Mouse (Mus musculus) lung, postnatal 0 days (tissue): ENCODE measurements around the gene Pcbp1. TPM values are rescaled to one million over a fixed set of nuclear protein-coding genes. Genes with fewer than 3 reads are reported as not detected.
"Not testable (repeated sequence)": the region's sequence is repeated elsewhere in the genome, so short reads cannot be mapped to it uniquely, and the experiment has no call there.

Experiments used
- ATAC-seq: fragments of 200-750 bp; cut with Nextera tagmentation; 2 replicates; pipeline ENCODE4 v1.8.0; 2017; ENCODE audit warnings: moderate library complexity
- DNase-seq: peaks from one replicate; pipeline ENCODE4 v3.0.0-alpha.2; 2016; ENCODE audit warnings: low spot score
- H3K27ac ChIP-seq: fragments of 300-500 bp; sonication (generic); 2 replicates; pipeline ENCODE4 v1.5.1; 2014; ENCODE audit warnings: antibody characterized with exemption, mild to moderate bottlenecking, low read length, mixed read lengths
- H3K27me3 ChIP-seq: fragments of 300-500 bp; sonication (generic); replicated peaks from 2 replicates; pipeline ENCODE4 v1.6.1; 2014; ENCODE audit warnings: low read length, mixed read lengths; ENCODE audit not compliant: insufficient read depth
- H3K36me3 ChIP-seq: fragments of 300-500 bp; sonication (generic); 2 replicates; pipeline ENCODE4 v1.6.1; 2014; ENCODE audit warnings: low read length, mixed read lengths; ENCODE audit not compliant: insufficient read depth
- H3K4me1 ChIP-seq: fragments of 300-500 bp; sonication (generic); 2 replicates; pipeline ENCODE4 v1.6.1; 2014; ENCODE audit warnings: antibody characterized with exemption, low read depth, low read length, mixed read lengths; ENCODE audit not compliant: insufficient read depth
- H3K4me2 ChIP-seq: fragments of 300-500 bp; sonication (generic); replicated peaks from 2 replicates; pipeline ENCODE4 v1.6.1; 2014; ENCODE audit warnings: low read depth, mild to moderate bottlenecking, low read length, moderate library complexity, mixed read lengths
- H3K4me3 ChIP-seq: fragments of 300-500 bp; sonication (generic); 2 replicates; pipeline ENCODE4 v1.5.1; 2014; ENCODE audit warnings: low read depth, low read length
- H3K9ac ChIP-seq: fragments of 300-500 bp; sonication (generic); replicated peaks from 2 replicates; pipeline ENCODE4 v1.6.1; 2014; ENCODE audit warnings: low read depth, mild to moderate bottlenecking
- H3K9me3 ChIP-seq: fragments of 300-500 bp; sonication (generic); 2 replicates; pipeline ENCODE4 v1.6.1; 2016; ENCODE audit warnings: low read length, mixed read lengths
- CTCF ChIP-seq: IDR thresholded peaks from 2 replicates; pipeline ENCODE4 v1.5.1; 2016; ENCODE audit warnings: antibody characterized with exemption, mild to moderate bottlenecking
- EP300 ChIP-seq: IDR thresholded peaks from 2 replicates; pipeline ENCODE4 v1.6.1; 2016; ENCODE audit warnings: antibody characterized with exemption, mild to moderate bottlenecking, control low read depth
- WGBS: fragments of 180-500 bp; shearing (Covaris S2); extraction: QIAGEN DNeasy Blood & Tissue Kit; methylation state at CpG from one replicate; pipeline ENCODE4 v1.1.7; 2014; 5-methylcytosine and 5-hydroxymethylcytosine counted together
- polyA plus RNA-seq: library from polyadenylated mRNA; unstranded; fragments of >200 nt; fragmentation: Nextera tagmentation; extraction: Ambion mirVana; gene quantifications from 2 replicates; pipeline ENCODE4 v1.2.1, GENCODE M21; 2015

Pcbp1 gene
- polyA plus RNA-seq, 1 experiment from 2014 or later: 317 TPM

DNA sequence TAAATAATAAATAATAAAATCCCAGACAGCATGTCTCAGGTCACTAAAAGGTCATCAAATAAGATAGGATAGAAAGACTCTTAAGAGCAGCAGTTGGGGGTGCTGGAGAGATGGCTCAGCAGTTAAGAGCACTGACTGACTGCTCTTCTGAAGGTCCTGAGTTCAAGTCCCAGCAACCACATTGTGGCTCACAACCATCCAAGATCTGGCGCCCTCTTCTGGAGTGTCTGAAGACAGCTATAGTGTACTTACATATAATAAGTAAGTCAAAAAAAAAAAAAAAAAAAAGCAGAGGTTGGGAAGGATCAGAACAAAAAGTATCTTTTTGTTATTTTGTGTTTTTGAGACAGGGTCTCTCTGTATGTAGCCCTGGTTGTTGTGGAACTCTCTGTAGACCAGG is 31.1 kb upstream of the Pcbp1 start:
- not testable (repeated sequence) for H3K9ac ChIP-seq, H3K4me3 ChIP-seq, H3K9me3 ChIP-seq, H3K27me3 ChIP-seq, H3K4me1 ChIP-seq, H3K4me2 ChIP-seq, H3K36me3 ChIP-seq, H3K27ac ChIP-seq, ATAC-seq, DNase-seq
- 91% methylated on average over 1 of the region's 1 CpGs for WGBS
- peak; percentile 43 for TF ChIP-seq CTCF

DNA sequence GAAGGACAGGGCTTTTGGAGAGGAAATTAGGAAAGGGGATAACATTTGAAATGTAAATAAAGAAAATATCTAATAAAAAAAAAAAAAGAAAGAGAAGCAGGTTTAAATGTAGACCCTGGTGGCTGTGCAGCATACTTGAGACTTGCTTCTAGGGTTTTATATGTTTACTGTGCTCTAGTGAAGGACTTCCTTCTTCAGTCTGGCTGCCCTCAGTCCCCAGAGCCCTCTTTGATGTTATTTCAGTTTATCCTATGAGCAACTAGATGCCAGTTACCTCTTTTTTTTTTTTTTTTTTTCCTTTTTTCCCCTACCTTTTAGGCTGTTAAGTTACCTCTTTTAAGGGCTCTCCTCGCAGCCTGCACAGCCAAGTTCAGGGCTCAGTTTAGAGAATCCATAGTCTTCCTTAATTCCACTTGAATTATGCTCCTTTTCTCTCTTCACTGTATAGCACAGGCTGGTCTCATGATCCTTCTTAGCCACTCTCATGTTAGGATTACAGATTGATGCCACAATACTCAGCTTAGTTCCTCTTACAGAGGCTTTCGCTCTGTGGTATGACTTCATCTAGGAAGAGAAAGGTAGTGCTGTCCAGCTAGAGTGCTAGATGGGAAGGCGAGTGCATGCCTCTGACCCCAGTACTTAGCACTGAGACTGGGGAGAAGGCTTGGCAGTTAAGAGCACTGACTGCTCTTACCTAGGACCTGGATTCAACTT is 30.4 kb upstream of the Pcbp1 start:
- H3K9me3 ChIP-seq: no peaks in the 10 kb centered on the region
- peak; percentile 88 for DNase-seq
- no peaks in the 10 kb centered on the region for H3K27me3 ChIP-seq
- peak; percentile 91 for ATAC-seq
- H3K9ac ChIP-seq: no peak overlapping the region
- WGBS: 73% methylated on average over 3 of the region's 3 CpGs
- H3K4me3 ChIP-seq: no peak overlapping the region
- TF ChIP-seq EP300: peak; percentile 69
- TF ChIP-seq CTCF: no peak
- peak overlapping the region; percentile 33 for H3K27ac ChIP-seq
- H3K4me2 ChIP-seq: no peak overlapping the region
- H3K4me1 ChIP-seq: no peaks in the 10 kb centered on the region
- H3K36me3 ChIP-seq: peaks cover 11% of the 10 kb centered on the region; the same call in 1 of the 2 replicates

DNA sequence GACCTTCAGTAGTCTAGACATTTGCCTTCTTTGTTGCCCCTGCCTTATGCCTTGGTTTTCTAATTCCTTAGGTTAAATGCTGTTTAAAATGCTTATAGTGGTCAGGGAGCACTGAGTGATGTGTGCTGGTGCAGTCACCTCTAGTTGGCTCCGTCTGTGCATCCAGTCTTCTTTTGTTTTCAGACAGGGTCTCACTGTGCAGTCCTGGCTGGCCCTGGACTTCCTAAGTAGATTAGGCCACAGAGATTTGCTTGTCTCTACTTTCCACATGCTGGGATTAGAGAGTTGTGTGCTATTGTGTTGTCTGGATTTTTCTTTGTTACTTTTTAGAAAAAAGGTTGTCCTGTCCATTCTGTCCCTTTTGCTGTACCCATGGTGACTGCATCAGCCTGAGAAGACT is 24.5 kb upstream of the Pcbp1 start:
- Histone ChIP-seq H3K36me3 (peaks cover 14% of the 10 kb centered on the region; the same call in 1 of the 2 replicates), H3K9ac (no peak overlapping the region), H3K4me3 (no peak overlapping the region), H3K4me2 (no peak overlapping the region), H3K4me1 (no peaks in the 10 kb centered on the region), H3K27me3 (no peaks in the 10 kb centered on the region), H3K9me3 (no peaks in the 10 kb centered on the region), H3K27ac (no peak overlapping the region)
- DNase-seq (no peak), ATAC-seq (no peak)
- TF ChIP-seq CTCF: no peak
- TF ChIP-seq EP300: no peak
- WGBS: 88% methylated on average over 1 of the region's 1 CpGs

DNA sequence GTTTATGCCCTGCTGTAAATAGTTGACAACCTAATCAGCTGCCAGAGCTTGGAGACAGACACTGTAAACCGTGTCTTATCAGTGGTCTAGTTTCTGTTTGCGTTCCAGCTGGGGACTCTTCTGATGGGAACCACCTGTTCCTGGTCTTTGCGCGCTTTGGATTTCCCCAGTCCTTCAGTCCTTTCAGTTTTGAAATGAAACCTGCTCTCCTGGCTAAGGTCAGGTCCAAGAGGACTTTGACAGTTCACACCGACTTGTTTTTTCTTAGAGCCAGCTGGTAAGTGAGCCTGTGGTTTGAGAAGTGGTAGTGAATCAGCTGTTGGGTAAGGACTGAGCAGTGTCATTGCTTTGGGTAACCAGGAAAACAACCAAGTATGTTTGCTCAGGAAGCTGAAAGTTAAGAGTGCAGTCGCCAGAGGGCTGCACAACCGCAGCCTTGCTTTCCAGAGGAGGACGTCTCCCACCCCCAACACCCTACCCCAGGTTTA is 21.8 kb upstream of the Pcbp1 start:
- Histone ChIP-seq H3K27me3 (no peaks in the 10 kb centered on the region), H3K4me1 (no peaks in the 10 kb centered on the region), H3K9me3 (no peaks in the 10 kb centered on the region), H3K27ac (peak overlapping the region; percentile 72), H3K4me3 (peak overlapping the region; percentile 6; the same call in 1 of the 2 replicates), H3K4me2 (peak overlapping the region; percentile 20), H3K36me3 (peaks cover 14% of the 10 kb centered on the region; the same call in 1 of the 2 replicates), H3K9ac (no peak overlapping the region)
- peak; percentile 62 for TF ChIP-seq CTCF
- TF ChIP-seq EP300: peak; percentile 92
- ATAC-seq (peak; percentile 96), DNase-seq (peak; percentile 95)
- WGBS: 21% methylated on average over 8 of the region's 8 CpGs

- H3K36me3 ChIP-seq: peaks cover 14% of the 10 kb centered on the region; the same call in 1 of the 2 replicates
- peak overlapping the region; percentile 72 for H3K27ac ChIP-seq
- 85% methylated on average over 1 of the region's 1 CpGs for WGBS
- H3K9ac ChIP-seq: no peak overlapping the region
- DNase-seq: peak; percentile 19
- TF ChIP-seq EP300 (no peak), CTCF (0 out of 2 replicates have a peak, but pooled peaks have one; percentile 2)
- H3K4me2 ChIP-seq: peak overlapping the region; percentile 20
- ATAC-seq: no peak
- H3K27me3 ChIP-seq: no peaks in the 10 kb centered on the region
- H3K9me3 ChIP-seq: no peaks in the 10 kb centered on the region
- no peaks in the 10 kb centered on the region for H3K4me1 ChIP-seq
- 0 out of 2 replicates have a peak overlapping the region, but pooled peaks have one; percentile 6 for H3K4me3 ChIP-seq
These were observed 21.2 kb upstream of the Pcbp1 start for GRCm38 (mm10) chr6:86547228-86547755.

DNA sequence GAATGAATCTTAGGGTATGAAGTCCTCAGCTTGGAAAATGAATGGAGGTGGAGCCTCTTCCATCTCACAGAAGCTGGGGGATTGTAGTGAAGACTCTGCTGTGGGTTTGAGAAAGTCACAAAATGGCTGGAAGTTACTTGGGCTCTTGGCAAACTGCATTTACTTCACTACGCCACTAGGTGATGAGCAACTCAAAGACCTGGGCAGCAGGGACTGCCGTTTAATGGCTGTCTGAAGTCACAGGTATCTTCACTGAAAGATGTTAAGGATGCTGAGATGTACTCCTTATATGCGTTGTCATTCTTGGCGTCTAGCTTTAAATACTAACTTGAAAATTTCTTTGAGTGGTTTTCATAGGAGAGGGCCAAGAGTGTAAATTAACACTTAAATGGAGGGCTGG is 19.1 kb upstream of the Pcbp1 start:
- no peak for ATAC-seq
- Histone ChIP-seq H3K27me3 (no peaks in the 10 kb centered on the region), H3K4me1 (no peaks in the 10 kb centered on the region), H3K9me3 (no peaks in the 10 kb centered on the region), H3K36me3 (peaks cover 9% of the 10 kb centered on the region; the same call in 1 of the 2 replicates), H3K27ac (no peak overlapping the region), H3K4me2 (no peak overlapping the region), H3K4me3 (no peak overlapping the region), H3K9ac (no peak overlapping the region)
- WGBS: 47% methylated on average over 4 of the region's 4 CpGs
- DNase-seq: peak; percentile 81
- no peak for TF ChIP-seq EP300
- peak; percentile 98 for TF ChIP-seq CTCF
